Mouse (Mus musculus) hindbrain, embryonic 16.5 days (tissue): ENCODE data around the gene Slc25a13. TPM values are rescaled to one million over a fixed set of nuclear protein-coding genes. Genes with fewer than 3 reads are reported as not detected.

Source experiments
- ATAC-seq: fragments of 200-750 bp; cut with Nextera tagmentation; 2 replicates; pipeline ENCODE4 v1.8.0; 2017; ENCODE audit warnings: moderate TSS enrichment, moderate library complexity
- H3K27ac ChIP-seq: fragments of 300-500 bp; sonication (generic); 2 replicates; pipeline ENCODE4 v1.5.1; 2014; ENCODE audit warnings: low read depth, mild to moderate bottlenecking, control low read depth, low read length, moderate library complexity
- H3K27me3 ChIP-seq: fragments of 300-500 bp; sonication (generic); replicated peaks from 2 replicates; pipeline ENCODE4 v1.6.1; 2014; ENCODE audit warnings: low read length; ENCODE audit not compliant: control insufficient read depth, insufficient read depth
- H3K36me3 ChIP-seq: fragments of 300-500 bp; sonication (generic); 2 replicates; pipeline ENCODE4 v1.6.1; 2014; ENCODE audit warnings: mild to moderate bottlenecking, low read length, moderate library complexity, mixed read lengths; ENCODE audit not compliant: control insufficient read depth, insufficient read depth
- H3K4me1 ChIP-seq: fragments of 300-500 bp; sonication (generic); 2 replicates; pipeline ENCODE4 v1.6.1; 2014; ENCODE audit warnings: low read depth, low read length; ENCODE audit not compliant: control insufficient read depth, insufficient read depth
- H3K4me2 ChIP-seq: fragments of 300-500 bp; sonication (generic); 2 replicates; pipeline ENCODE4 v1.6.1; 2014; ENCODE audit warnings: mild to moderate bottlenecking, low read length, control low read depth, moderate library complexity
- H3K4me3 ChIP-seq: fragments of 300-500 bp; sonication (generic); 2 replicates; pipeline ENCODE4 v1.5.1; 2014; ENCODE audit warnings: mild to moderate bottlenecking, low read length, control low read depth, moderate library complexity
- H3K9ac ChIP-seq: fragments of 300-500 bp; sonication (generic); 2 replicates; pipeline ENCODE4 v1.6.1; 2014; ENCODE audit warnings: low read depth, mild to moderate bottlenecking, control low read depth, low read length, moderate library complexity
- H3K9me3 ChIP-seq: fragments of 300-500 bp; sonication (generic); 2 replicates; pipeline ENCODE4 v1.6.1; 2014; ENCODE audit warnings: mild to moderate bottlenecking, low read length, moderate library complexity; ENCODE audit not compliant: control insufficient read depth
- WGBS: fragments of 180-500 bp; shearing (Covaris S2); extraction: QIAGEN DNeasy Blood & Tissue Kit; methylation state at CpG from one replicate; pipeline ENCODE4 v1.1.7; 2014; 5-methylcytosine and 5-hydroxymethylcytosine counted together
- polyA plus RNA-seq: library from polyadenylated mRNA; unstranded; fragments of >200 nt; fragmentation: Nextera tagmentation; extraction: Ambion mirVana; gene quantifications from 2 replicates; pipeline ENCODE4 v1.2.1, GENCODE M21; 2015

Slc25a13 gene
- polyA plus RNA-seq, 1 experiment from 2014 or later, result 6.3 TPM

GRCm38 (mm10) chr6:6140370-6140769 lies 76.6 kb downstream of the Slc25a13 start:
- H3K4me1 ChIP-seq, result no peaks in the 10 kb centered on the region
- H3K9me3 ChIP-seq, result no peaks in the 10 kb centered on the region
- H3K36me3 ChIP-seq, result no peaks in the 10 kb centered on the region
- no peak for ATAC-seq
- H3K9ac ChIP-seq, result no peak overlapping the region
- H3K4me2 ChIP-seq, result no peak overlapping the region
- no peaks in the 10 kb centered on the region for H3K27me3 ChIP-seq
- no peak overlapping the region for H3K4me3 ChIP-seq
- WGBS, result 94% methylated on average over 3 of the region's 3 CpGs
- H3K27ac ChIP-seq, result no peak overlapping the region

GRCm38 (mm10) chr6:6139061-6139460 lies 77.9 kb downstream of the Slc25a13 start:
- Histone ChIP-seq H3K4me2 (no peak overlapping the region), H3K9ac (no peak overlapping the region), H3K36me3 (no peaks in the 10 kb centered on the region), H3K27ac (no peak overlapping the region), H3K9me3 (no peaks in the 10 kb centered on the region), H3K27me3 (no peaks in the 10 kb centered on the region), H3K4me1 (no peaks in the 10 kb centered on the region), H3K4me3 (no peak overlapping the region)
- ATAC-seq, result no peak
- 80% methylated on average over 5 of the region's 5 CpGs for WGBS

- Histone ChIP-seq H3K9me3 (no peaks in the 10 kb centered on the region), H3K4me1 (no peaks in the 10 kb centered on the region), H3K4me3 (no peak overlapping the region), H3K27ac (no peak overlapping the region), H3K4me2 (no peak overlapping the region), H3K36me3 (no peaks in the 10 kb centered on the region), H3K9ac (no peak overlapping the region), H3K27me3 (no peaks in the 10 kb centered on the region)
- WGBS, result 96% methylated on average over 3 of the region's 3 CpGs
- no peak for ATAC-seq
Observed at GRCm38 (mm10) chr6:6136812-6137211, 80.2 kb downstream of the Slc25a13 start.

GRCm38 (mm10) chr6:6134935-6135334 lies 82.0 kb downstream of the Slc25a13 start:
- H3K4me3 ChIP-seq, result no peak overlapping the region
- WGBS, result 87% methylated on average over 4 of the region's 4 CpGs
- no peak overlapping the region for H3K4me2 ChIP-seq
- H3K27me3 ChIP-seq, result no peaks in the 10 kb centered on the region
- H3K4me1 ChIP-seq, result no peaks in the 10 kb centered on the region
- no peak overlapping the region for H3K9ac ChIP-seq
- no peaks in the 10 kb centered on the region for H3K9me3 ChIP-seq
- no peaks in the 10 kb centered on the region for H3K36me3 ChIP-seq
- H3K27ac ChIP-seq, result no peak overlapping the region
- ATAC-seq, result no peak

GRCm38 (mm10) chr6:6133556-6134050 lies 83.4 kb downstream of the Slc25a13 start:
- H3K4me3 ChIP-seq, result no peak overlapping the region
- no peak overlapping the region for H3K9ac ChIP-seq
- H3K27ac ChIP-seq, result no peak overlapping the region
- 88% methylated on average over 8 of the region's 8 CpGs for WGBS
- H3K36me3 ChIP-seq, result no peaks in the 10 kb centered on the region
- no peak overlapping the region for H3K4me2 ChIP-seq
- no peak for ATAC-seq
- no peaks in the 10 kb centered on the region for H3K9me3 ChIP-seq
- H3K27me3 ChIP-seq, result no peaks in the 10 kb centered on the region
- no peaks in the 10 kb centered on the region for H3K4me1 ChIP-seq

GRCm38 (mm10) chr6:6132047-6132446 lies 84.9 kb downstream of the Slc25a13 start:
- Histone ChIP-seq H3K4me2 (no peak overlapping the region), H3K27me3 (no peaks in the 10 kb centered on the region), H3K4me3 (no peak overlapping the region), H3K36me3 (no peaks in the 10 kb centered on the region), H3K9ac (no peak overlapping the region), H3K27ac (no peak overlapping the region), H3K4me1 (no peaks in the 10 kb centered on the region), H3K9me3 (no peaks in the 10 kb centered on the region)
- ATAC-seq, result peak; percentile 50; the same call in 1 of the 2 replicates
- 50% methylated on average over 5 of the region's 5 CpGs for WGBS

- H3K36me3 ChIP-seq, result no peaks in the 10 kb centered on the region
- WGBS, result 72% methylated on average over 3 of the region's 3 CpGs
- H3K4me3 ChIP-seq, result no peak overlapping the region
- ATAC-seq, result no peak
- no peaks in the 10 kb centered on the region for H3K27me3 ChIP-seq
- no peaks in the 10 kb centered on the region for H3K9me3 ChIP-seq
- no peak overlapping the region for H3K9ac ChIP-seq
- H3K4me2 ChIP-seq, result no peak overlapping the region
- H3K27ac ChIP-seq, result no peak overlapping the region
- no peaks in the 10 kb centered on the region for H3K4me1 ChIP-seq
Observed at GRCm38 (mm10) chr6:6125620-6126019, 91.4 kb downstream of the Slc25a13 start.

- Histone ChIP-seq H3K27ac (no peak overlapping the region), H3K4me3 (no peak overlapping the region), H3K9ac (no peak overlapping the region), H3K36me3 (no peaks in the 10 kb centered on the region), H3K4me2 (no peak overlapping the region), H3K9me3 (no peaks in the 10 kb centered on the region), H3K4me1 (no peaks in the 10 kb centered on the region), H3K27me3 (no peaks in the 10 kb centered on the region)
- 90% methylated on average over 5 of the region's 5 CpGs for WGBS
- no peak for ATAC-seq
Observed at GRCm38 (mm10) chr6:6121904-6122303, 95.1 kb downstream of the Slc25a13 start.

GRCm38 (mm10) chr6:6120841-6121240 lies 96.1 kb downstream of the Slc25a13 start:
- no peak for ATAC-seq
- Histone ChIP-seq H3K27ac (no peak overlapping the region), H3K36me3 (no peaks in the 10 kb centered on the region), H3K4me3 (no peak overlapping the region), H3K9ac (no peak overlapping the region), H3K9me3 (no peaks in the 10 kb centered on the region), H3K4me1 (no peaks in the 10 kb centered on the region), H3K27me3 (no peaks in the 10 kb centered on the region), H3K4me2 (no peak overlapping the region)
- 93% methylated on average over 4 of the region's 4 CpGs for whole genome bisulfite sequencing

GRCm38 (mm10) chr6:6115771-6116170 lies 101.2 kb downstream of the Slc25a13 start:
- Histone ChIP-seq H3K4me3 (no peak overlapping the region), H3K36me3 (no peaks in the 10 kb centered on the region), H3K4me1 (no peaks in the 10 kb centered on the region), H3K27me3 (no peaks in the 10 kb centered on the region), H3K27ac (no peak overlapping the region), H3K9ac (no peak overlapping the region), H3K4me2 (no peak overlapping the region), H3K9me3 (no peaks in the 10 kb centered on the region)
- 69% methylated on average over 8 of the region's 8 CpGs for WGBS
- no peak for ATAC-seq
